Mouse (Mus musculus) stomach, postnatal 0 days (tissue): ENCODE data around the gene Myl4.

Experiments used
- CTCF ChIP-seq: IDR thresholded peaks from 2 replicates; pipeline ENCODE4 v1.5.1; 2016; ENCODE audit warnings: antibody characterized with exemption, low read depth, mild to moderate bottlenecking, moderate library complexity
- EP300 ChIP-seq: optimal IDR thresholded peaks from 2 replicates; pipeline ENCODE3; 2016; ENCODE audit warnings: antibody characterized with exemption

GRCm38 (mm10) chr11:104638006-104638405 lies 87.5 kb downstream of the Myl4 start:
- no peak for TF ChIP-seq CTCF
- TF ChIP-seq EP300: no peak
